Mouse (Mus musculus) limb, embryonic 13.5 days (tissue): ENCODE results near the gene Fgf6. TPM values are rescaled to one million over a fixed set of nuclear protein-coding genes. Genes with fewer than 3 reads are reported as not detected.

Experiments
- ATAC-seq: fragments of 200-750 bp; cut with Nextera tagmentation; 2 replicates; pipeline ENCODE4 v1.8.0; 2017; ENCODE audit warnings: low read depth, moderate number of reproducible peaks, moderate TSS enrichment; ENCODE audit not compliant: low FRiP score
- H3K27ac ChIP-seq: fragments of 300-500 bp; sonication (generic); 2 replicates; pipeline ENCODE4 v1.5.1; 2015; ENCODE audit warnings: inconsistent platforms, mild to moderate bottlenecking, moderate library complexity
- H3K27me3 ChIP-seq: fragments of 300-500 bp; sonication (generic); 2 replicates; pipeline ENCODE4 v1.6.1; 2015; ENCODE audit warnings: mild to moderate bottlenecking, inconsistent platforms
- H3K36me3 ChIP-seq: fragments of 300-500 bp; sonication (generic); 2 replicates; pipeline ENCODE4 v1.6.1; 2015; ENCODE audit warnings: inconsistent platforms, mild to moderate bottlenecking, moderate library complexity
- H3K4me1 ChIP-seq: fragments of 300-500 bp; sonication (generic); 2 replicates; pipeline ENCODE4 v1.6.1; 2015; ENCODE audit warnings: inconsistent platforms
- H3K4me2 ChIP-seq: fragments of 300-500 bp; sonication (generic); replicated peaks from 2 replicates; pipeline ENCODE4 v1.6.1; 2015; ENCODE audit warnings: inconsistent platforms, mild to moderate bottlenecking, moderate library complexity
- H3K4me3 ChIP-seq: fragments of 300-500 bp; sonication (generic); 2 replicates; pipeline ENCODE4 v1.5.1; 2015; ENCODE audit warnings: moderate library complexity, mild to moderate bottlenecking, inconsistent platforms
- H3K9ac ChIP-seq: fragments of 300-500 bp; sonication (generic); 2 replicates; pipeline ENCODE4 v1.6.1; 2015; ENCODE audit warnings: mild to moderate bottlenecking, inconsistent platforms
- H3K9me3 ChIP-seq: fragments of 300-500 bp; sonication (generic); 2 replicates; pipeline ENCODE4 v1.6.1; 2016; ENCODE audit warnings: inconsistent platforms
- WGBS: fragments of 180-500 bp; shearing (Covaris S2); methylation state at CpG from one replicate; pipeline ENCODE4 v1.1.7; 2015; 5-methylcytosine and 5-hydroxymethylcytosine counted together
- polyA plus RNA-seq: library from polyadenylated mRNA; unstranded; fragments of >200 nt; fragmentation: Nextera tagmentation; extraction: Ambion mirVana; gene quantifications from 2 replicates; pipeline ENCODE4 v1.2.1, GENCODE M21; 2015

Fgf6 gene
- polyA plus RNA-seq: 1.4 and 1.5 TPM in 2 replicates

DNA sequence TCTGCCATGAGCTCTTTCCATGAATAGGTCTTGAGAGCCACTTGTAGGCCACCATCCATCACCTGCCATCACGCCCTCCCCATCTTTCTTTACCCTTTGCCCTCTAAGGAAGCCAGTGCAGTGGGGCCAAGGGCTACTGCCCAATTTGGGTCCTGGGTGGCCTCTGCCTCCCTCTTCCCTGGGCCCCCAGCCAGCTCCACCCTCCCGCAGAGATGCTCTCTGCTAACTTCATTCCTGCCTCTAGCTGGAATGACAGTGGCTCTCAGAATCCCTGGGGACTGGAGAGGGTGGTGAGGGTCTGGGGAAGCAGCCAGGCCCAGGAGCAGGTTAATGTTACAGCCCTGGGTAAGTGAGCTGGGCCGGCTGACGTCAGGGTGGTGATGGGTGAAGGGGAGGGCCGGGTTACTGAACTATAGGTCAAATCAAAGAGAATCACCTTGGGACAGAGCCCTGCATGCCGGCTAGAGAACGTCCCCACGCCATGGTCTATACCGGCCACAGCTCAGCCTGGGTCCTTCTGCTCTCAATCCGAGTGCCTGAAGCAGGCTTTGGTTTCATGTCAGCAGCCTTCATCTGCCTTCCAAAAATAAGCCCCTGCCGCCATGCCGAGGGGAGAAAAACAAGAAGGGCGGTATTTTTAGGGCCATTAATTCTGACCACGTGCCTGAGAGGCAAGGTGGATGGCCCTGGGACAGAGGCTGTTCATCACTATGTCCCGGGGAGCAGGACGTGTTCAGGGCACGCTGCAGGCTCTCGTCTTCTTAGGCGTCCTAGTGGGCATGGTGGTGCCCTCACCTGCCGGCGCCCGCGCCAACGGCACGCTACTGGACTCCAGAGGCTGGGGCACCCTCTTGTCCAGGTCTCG is at the start of gene Fgf6:
Gene Fgf6 (plus strand): TSS at position 681 of the 865 bp plus-strand sequence.
- H3K4me2 ChIP-seq: no peak within 1 kb of the TSS
- H3K9me3 ChIP-seq: no peaks in the 10 kb centered on the region
- ATAC-seq: no peak
- H3K9ac ChIP-seq: no peak within 1 kb of the TSS
- no peaks in the 10 kb centered on the region; the same call in 1 of the 2 replicates for H3K27me3 ChIP-seq
- H3K36me3 ChIP-seq: no peaks in the 10 kb centered on the region
- no peak within 1 kb of the TSS; the same call in 1 of the 2 replicates for H3K27ac ChIP-seq
- no peak within 1 kb of the TSS for H3K4me3 ChIP-seq
- H3K4me1 ChIP-seq: peaks cover 23% of the 10 kb centered on the region
- 76% methylated on average over 26 of the region's 26 CpGs for WGBS

DNA sequence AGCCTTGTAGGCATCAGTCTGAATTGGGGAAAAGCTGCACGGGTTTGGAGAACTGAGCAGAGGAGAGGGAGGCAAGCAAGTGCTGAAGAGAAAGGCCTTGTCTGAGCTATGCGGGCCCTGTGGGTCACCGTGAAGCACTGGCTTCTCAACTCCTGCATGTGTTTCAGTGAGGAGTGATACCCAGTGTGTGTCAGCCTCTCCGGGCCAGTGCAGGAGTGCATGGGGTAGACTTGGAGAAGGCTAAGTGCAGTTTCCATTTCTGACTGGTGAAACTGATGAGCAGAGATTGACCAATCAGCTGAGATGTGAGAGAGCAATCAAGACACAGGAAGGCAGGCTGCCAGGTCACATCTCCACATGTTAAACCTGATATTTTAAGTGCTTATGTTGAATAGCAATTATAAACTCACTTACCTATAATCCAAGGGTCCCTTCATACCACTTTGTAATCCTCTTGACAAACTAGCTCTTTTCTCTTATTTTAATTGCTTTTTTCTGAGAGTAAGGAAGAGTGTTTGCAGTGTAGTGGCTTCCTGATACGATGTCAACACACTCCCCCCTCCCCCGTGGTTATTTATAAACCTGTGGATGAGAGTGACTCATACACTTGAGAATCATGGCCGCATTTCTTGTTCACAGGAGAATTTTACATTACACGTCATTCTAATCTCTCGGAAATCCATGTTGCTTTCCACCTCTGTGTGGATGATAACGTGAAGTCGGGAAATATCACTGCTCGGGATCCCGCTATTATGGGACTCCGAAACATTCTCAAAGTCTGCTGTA is 49.0 kb upstream of the Fgf6 start:
- no peak overlapping the region for H3K27ac ChIP-seq
- H3K4me2 ChIP-seq: no peak overlapping the region
- H3K9ac ChIP-seq: no peak overlapping the region
- no peaks in the 10 kb centered on the region for H3K9me3 ChIP-seq
- H3K4me1 ChIP-seq: peaks cover 9% of the 10 kb centered on the region
- H3K27me3 ChIP-seq: no peaks in the 10 kb centered on the region
- no peak overlapping the region for H3K4me3 ChIP-seq
- WGBS: 90% methylated on average over 14 of the region's 14 CpGs
- no peak for ATAC-seq
- H3K36me3 ChIP-seq: peaks cover 21% of the 10 kb centered on the region

DNA sequence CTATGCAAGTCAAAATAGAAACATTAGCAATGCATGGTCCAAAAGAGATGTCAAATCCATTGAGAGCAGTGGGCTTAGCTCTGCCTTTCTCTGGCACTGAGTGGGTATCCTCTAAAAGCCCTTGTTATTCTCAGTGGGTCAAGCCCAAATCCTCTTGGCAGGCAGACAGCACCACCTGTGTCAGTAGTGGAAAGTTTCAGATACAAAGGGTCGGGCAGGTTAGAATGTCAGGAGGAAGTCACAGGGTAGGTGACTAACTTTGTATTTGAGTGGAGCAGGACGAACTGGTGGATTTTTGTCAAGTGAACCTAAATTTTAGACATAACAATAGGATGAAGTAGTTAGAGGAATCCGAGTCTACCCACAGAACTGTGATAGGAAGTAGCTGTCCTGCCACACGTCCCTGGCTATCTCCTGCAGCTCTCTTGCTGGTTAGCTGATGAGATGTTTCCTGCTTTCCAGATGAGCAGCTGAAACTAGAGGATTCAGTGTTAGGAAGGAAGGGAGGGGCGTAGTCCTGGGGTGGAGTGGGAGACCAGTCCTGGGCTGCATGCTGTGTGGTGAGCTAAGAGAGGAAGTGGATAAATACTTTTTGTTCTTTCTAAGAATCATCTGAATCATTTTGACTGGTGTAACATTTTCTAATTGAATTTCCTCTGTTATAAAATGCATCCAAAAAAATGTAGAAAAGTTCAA is 33.7 kb upstream of the Fgf6 start:
- no peak for ATAC-seq
- H3K4me2 ChIP-seq: no peak overlapping the region
- no peaks in the 10 kb centered on the region for H3K4me1 ChIP-seq
- H3K9me3 ChIP-seq: no peaks in the 10 kb centered on the region
- no peak overlapping the region for H3K27ac ChIP-seq
- WGBS: 62% methylated on average over 5 of the region's 5 CpGs
- no peak overlapping the region for H3K9ac ChIP-seq
- no peaks in the 10 kb centered on the region for H3K27me3 ChIP-seq
- H3K4me3 ChIP-seq: no peak overlapping the region
- peaks cover 4% of the 10 kb centered on the region; the same call in 1 of the 2 replicates for H3K36me3 ChIP-seq

DNA sequence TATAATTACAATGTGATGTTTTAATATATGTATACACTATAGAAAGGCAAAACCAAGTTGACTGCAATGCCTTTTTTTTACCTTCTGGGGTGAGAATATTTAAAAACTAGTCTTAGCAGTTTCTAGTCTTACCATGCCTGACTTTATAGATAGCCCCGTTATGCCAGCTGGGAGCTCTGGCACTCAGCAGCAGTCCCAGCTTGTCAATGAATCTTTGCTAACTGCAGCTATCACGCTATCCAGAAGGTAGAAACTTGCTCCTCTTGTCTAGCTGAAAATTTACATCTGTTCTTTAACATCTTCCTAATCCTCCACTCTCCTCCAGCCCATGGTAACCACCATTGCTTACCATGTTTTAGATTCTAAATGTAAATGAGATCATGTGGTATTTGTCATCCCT is 21.7 kb upstream of the Fgf6 start:
- WGBS: 54% methylated on average over 2 of the region's 2 CpGs
- no peaks in the 10 kb centered on the region for H3K4me1 ChIP-seq
- no peaks in the 10 kb centered on the region for H3K36me3 ChIP-seq
- H3K4me2 ChIP-seq: no peak overlapping the region
- H3K4me3 ChIP-seq: no peak overlapping the region
- no peak overlapping the region for H3K9ac ChIP-seq
- no peak overlapping the region for H3K27ac ChIP-seq
- ATAC-seq: no peak
- H3K9me3 ChIP-seq: no peaks in the 10 kb centered on the region
- H3K27me3 ChIP-seq: no peaks in the 10 kb centered on the region

DNA sequence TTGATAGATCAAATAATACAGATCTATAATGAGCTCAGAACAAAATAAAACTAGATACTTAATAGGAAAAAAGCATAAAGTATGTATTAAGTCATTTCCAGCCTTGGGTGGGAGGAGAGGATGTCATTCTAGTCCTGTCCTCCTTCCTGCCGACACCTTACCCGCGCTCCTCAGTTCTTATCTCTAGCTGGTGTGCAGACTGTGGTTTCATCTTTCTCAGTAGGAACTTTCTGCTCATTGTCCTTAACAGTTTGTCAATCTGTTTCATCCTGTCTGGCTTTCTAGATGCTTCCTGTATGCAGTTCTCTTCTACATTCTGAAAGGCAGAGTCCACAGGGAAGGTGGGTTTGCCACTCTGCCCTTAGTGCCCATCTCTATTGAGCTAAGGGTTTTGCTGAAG is 19.9 kb upstream of the Fgf6 start:
- Histone ChIP-seq H3K36me3 (no peaks in the 10 kb centered on the region), H3K9ac (no peak overlapping the region), H3K4me2 (no peak overlapping the region), H3K27me3 (no peaks in the 10 kb centered on the region), H3K9me3 (no peaks in the 10 kb centered on the region), H3K4me3 (no peak overlapping the region), H3K4me1 (no peaks in the 10 kb centered on the region), H3K27ac (no peak overlapping the region)
- ATAC-seq: no peak
- WGBS: 89% methylated on average over 3 of the region's 3 CpGs

DNA sequence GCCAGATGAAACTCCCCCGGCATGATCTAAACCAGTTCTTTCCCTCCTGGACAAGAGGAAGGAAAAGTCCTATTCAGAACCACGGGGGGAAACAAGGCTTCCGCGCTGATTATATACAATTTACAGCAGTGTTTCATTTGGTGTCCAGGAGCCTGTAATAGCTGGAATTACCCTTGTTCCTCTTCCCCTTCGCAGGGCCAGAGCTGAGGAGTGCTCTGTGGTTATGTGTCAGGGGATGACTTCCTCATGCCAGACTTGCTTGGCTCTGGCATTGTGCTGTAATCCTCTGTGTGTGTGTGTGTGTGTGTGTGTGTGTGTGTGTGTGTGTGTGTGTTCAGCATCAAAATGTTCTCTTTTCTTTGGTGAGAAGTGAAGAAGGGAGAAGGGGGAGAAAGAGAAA is 19.0 kb upstream of the Fgf6 start:
- WGBS: 82% methylated on average over 5 of the region's 5 CpGs
- no peak for ATAC-seq
- Histone ChIP-seq H3K27ac (no peak overlapping the region), H3K4me2 (no peak overlapping the region), H3K4me1 (no peaks in the 10 kb centered on the region), H3K36me3 (no peaks in the 10 kb centered on the region), H3K4me3 (no peak overlapping the region), H3K9ac (no peak overlapping the region), H3K27me3 (no peaks in the 10 kb centered on the region), H3K9me3 (no peaks in the 10 kb centered on the region)

DNA sequence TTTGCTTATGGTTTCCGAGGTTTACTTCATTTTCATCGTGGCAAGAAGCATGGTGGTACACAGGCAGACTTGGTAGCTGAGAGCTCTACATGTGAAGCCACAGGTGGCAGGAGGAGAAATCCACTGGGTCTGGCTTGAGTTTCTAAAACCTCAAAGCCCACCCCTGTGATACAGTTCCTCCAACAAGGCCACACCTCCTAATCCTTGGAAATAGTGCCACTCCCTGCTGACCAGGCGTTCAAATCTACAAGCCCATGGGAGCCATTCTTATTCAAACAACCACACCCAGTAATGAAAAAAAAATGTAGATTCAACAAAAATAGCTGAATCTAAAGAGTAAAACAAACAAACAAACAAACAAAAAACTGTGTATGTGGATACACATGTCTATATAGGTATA is 9.7 kb upstream of the Fgf6 start:
- WGBS: 84% methylated on average over 3 of the region's 3 CpGs
- Histone ChIP-seq H3K36me3 (no peaks in the 10 kb centered on the region), H3K27ac (no peak overlapping the region), H3K4me1 (no peaks in the 10 kb centered on the region), H3K9me3 (no peaks in the 10 kb centered on the region), H3K4me3 (no peak overlapping the region), H3K4me2 (no peak overlapping the region), H3K27me3 (no peaks in the 10 kb centered on the region), H3K9ac (no peak overlapping the region)
- ATAC-seq: no peak

DNA sequence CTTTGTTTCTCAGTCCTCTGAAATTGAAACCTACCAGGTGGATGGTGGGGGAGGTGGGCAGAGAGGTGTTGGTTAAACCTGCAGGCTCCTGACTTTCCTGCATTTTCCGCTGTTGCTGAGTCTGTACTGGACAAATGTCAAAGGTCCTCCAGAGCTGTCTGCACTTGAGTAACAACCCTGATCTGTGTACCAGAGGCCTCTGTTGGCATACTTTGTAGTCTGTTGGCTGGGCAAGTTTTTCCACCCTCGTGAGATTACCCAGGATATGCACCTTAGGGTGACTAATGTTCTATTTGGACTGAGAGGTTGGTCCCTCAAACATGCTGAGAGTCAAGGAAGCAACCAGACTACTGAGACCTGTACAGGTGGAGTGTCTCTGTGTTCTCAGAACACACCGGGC is 8.8 kb upstream of the Fgf6 start:
- Histone ChIP-seq H3K27me3 (no peaks in the 10 kb centered on the region), H3K4me1 (0 out of 2 replicates have a peak, but pooled peaks cover 2% of the 10 kb centered on the region), H3K4me3 (no peak overlapping the region), H3K27ac (no peak overlapping the region), H3K9me3 (no peaks in the 10 kb centered on the region), H3K4me2 (no peak overlapping the region), H3K36me3 (no peaks in the 10 kb centered on the region), H3K9ac (no peak overlapping the region)
- ATAC-seq: no peak
- 88% methylated on average over 3 of the region's 3 CpGs for WGBS

DNA sequence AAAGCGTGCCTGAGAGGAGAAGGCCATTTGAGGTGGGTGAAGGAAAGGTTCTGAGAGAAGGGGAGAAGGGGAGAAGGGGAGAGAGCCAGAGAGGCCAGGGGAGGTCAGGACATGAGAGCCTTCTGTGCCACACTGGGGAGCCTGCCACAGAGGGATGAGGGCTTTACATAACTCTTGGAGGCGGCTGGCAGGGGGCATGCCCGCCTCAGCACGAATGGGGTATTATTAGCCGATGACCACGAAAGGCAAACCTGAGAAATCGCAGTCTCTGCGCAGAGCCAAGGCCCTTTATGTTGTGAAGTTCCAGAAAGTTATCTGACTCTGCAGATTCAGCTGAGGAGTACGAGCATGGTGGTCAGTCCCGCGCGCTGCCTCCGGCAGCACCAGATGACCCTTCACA is 5.4 kb upstream of the Fgf6 start:
- no peak for ATAC-seq
- peaks cover 9% of the 10 kb centered on the region; the same call in 1 of the 2 replicates for H3K4me1 ChIP-seq
- H3K9me3 ChIP-seq: no peaks in the 10 kb centered on the region
- no peak overlapping the region for H3K4me3 ChIP-seq
- WGBS: 91% methylated on average over 13 of the region's 13 CpGs
- no peak overlapping the region for H3K9ac ChIP-seq
- no peak overlapping the region for H3K27ac ChIP-seq
- H3K36me3 ChIP-seq: no peaks in the 10 kb centered on the region
- H3K4me2 ChIP-seq: no peak overlapping the region
- H3K27me3 ChIP-seq: no peaks in the 10 kb centered on the region

DNA sequence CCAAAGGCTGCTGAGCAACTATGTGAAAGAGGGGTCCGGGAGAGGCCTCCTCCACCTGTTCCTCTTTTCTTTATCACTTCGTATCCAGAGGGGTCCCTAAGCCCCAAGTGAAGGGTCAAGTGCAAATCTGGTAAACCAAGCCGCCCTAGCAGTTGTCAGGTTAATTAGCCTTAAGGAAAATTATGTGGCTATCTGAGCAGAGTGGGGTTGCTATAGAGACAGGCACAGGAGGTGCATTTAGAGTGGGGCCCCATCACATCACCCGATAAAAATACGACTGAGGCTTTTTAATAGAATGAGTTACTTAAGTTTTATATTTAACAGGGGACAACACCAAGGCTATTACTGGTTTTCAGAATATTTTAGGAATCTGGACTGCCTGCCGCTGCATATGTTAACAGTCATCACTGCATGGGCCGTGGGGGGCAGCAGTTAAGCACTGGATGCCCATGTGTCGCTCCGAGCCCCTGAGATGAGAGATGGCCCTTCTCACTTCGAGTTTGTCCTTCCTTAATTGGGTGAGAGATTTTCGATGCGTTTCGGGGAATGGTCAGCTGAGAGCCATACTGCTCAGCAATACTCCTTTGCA is 3.3 kb upstream of the Fgf6 start:
- whole genome bisulfite sequencing: 69% methylated on average over 13 of the region's 13 CpGs
- Histone ChIP-seq H3K27ac (no peak overlapping the region), H3K4me2 (no peak overlapping the region), H3K27me3 (no peaks in the 10 kb centered on the region), H3K9ac (no peak overlapping the region), H3K9me3 (no peaks in the 10 kb centered on the region), H3K4me1 (peaks cover 9% of the 10 kb centered on the region; the same call in 1 of the 2 replicates), H3K4me3 (no peak overlapping the region), H3K36me3 (no peaks in the 10 kb centered on the region)
- peak; percentile 80 for ATAC-seq

DNA sequence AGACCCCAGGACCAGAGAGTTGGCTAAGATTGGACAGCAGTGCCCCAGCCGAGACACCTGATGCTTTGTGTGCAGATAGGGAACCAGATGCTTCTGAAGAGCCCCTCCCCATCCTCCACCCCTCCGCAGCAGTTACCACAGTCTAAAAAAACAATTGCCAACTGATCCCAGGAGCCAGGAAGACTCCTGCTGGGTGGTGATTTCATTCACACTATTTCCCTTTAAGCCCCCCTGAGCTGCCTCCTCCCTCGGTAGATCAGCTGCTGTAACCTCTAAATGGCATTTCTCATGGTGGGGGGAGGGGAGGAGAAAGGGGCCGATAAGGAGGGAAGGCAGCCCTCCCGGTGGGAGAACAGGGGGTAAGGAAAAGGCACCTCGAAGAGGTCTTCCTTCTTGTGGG is 3.9 kb downstream of the Fgf6 start:
- H3K36me3 ChIP-seq: no peaks in the 10 kb centered on the region
- ATAC-seq: peak; percentile 55; the same call in 1 of the 2 replicates
- H3K4me1 ChIP-seq: peaks cover 22% of the 10 kb centered on the region
- H3K4me3 ChIP-seq: no peak overlapping the region
- H3K9me3 ChIP-seq: no peaks in the 10 kb centered on the region
- H3K27ac ChIP-seq: no peak overlapping the region
- 2% methylated on average over 6 of the region's 6 CpGs for WGBS
- H3K4me2 ChIP-seq: peak overlapping the region; percentile 30
- peaks cover 16% of the 10 kb centered on the region for H3K27me3 ChIP-seq
- H3K9ac ChIP-seq: 0 out of 2 replicates have a peak overlapping the region, but pooled peaks have one; percentile 45
